Mouse (Mus musculus) embryonic facial prominence, embryonic 12.5 days (tissue): ENCODE measurements at regions not wholly inside any gene's neighbourhood (a gene's known extent, or its start where the extent isn't known, plus 50 kb on each side); places are given as distances from the start of the nearest gene placed in this dataset.
"Not testable (repeated sequence)": the region's sequence is repeated elsewhere in the genome, so short reads cannot be mapped to it uniquely, and the experiment has no call there.

ENCODE experiments used
- ATAC-seq: fragments of 200-750 bp; cut with Nextera tagmentation; 2 replicates; pipeline ENCODE4 v1.8.0; 2017; ENCODE audit not compliant: insufficient number of reproducible peaks, insufficient read depth, low FRiP score, low TSS enrichment
- H3K27ac ChIP-seq: fragments of 300-500 bp; sonication (generic); 2 replicates; pipeline ENCODE4 v1.5.1; 2016; ENCODE audit warnings: mild to moderate bottlenecking
- H3K27me3 ChIP-seq: fragments of 300-500 bp; sonication (generic); 2 replicates; pipeline ENCODE4 v1.6.1; 2016; ENCODE audit warnings: mild to moderate bottlenecking, moderate library complexity
- H3K36me3 ChIP-seq: fragments of 300-500 bp; sonication (generic); 2 replicates; pipeline ENCODE4 v1.6.1; 2016; ENCODE audit warnings: mild to moderate bottlenecking
- H3K4me1 ChIP-seq: fragments of 300-500 bp; sonication (generic); 2 replicates; pipeline ENCODE4 v1.6.1; 2016
- H3K4me2 ChIP-seq: fragments of 300-500 bp; sonication (generic); replicated peaks from 2 replicates; pipeline ENCODE4 v1.6.1; 2016; ENCODE audit warnings: mild to moderate bottlenecking, moderate library complexity
- H3K4me3 ChIP-seq: fragments of 300-500 bp; sonication (generic); 2 replicates; pipeline ENCODE4 v1.5.1; 2016; ENCODE audit warnings: mild to moderate bottlenecking
- H3K9ac ChIP-seq: fragments of 300-500 bp; sonication (generic); 2 replicates; pipeline ENCODE4 v1.6.1; 2016; ENCODE audit warnings: mild to moderate bottlenecking, moderate library complexity
- H3K9me3 ChIP-seq: fragments of 300-500 bp; sonication (generic); 2 replicates; pipeline ENCODE4 v1.6.1; 2016; ENCODE audit warnings: mild to moderate bottlenecking, moderate library complexity
- WGBS: fragments of 180-500 bp; shearing (Covaris S2); methylation state at CpG from one replicate; pipeline ENCODE4 v1.1.7; 2016; 5-methylcytosine and 5-hydroxymethylcytosine counted together

GRCm38 (mm10) chr2:171985813-171986572, 57.3 kb downstream of the Cbln4 start:
- no peak for ATAC-seq
- 11% methylated on average over 8 of the region's 8 CpGs for WGBS

GRCm38 (mm10) chr2:171969311-171969905, 73.9 kb downstream of the Cbln4 start:
- no peaks in the 10 kb centered on the region for H3K36me3 ChIP-seq
- H3K4me1 ChIP-seq, result no peaks in the 10 kb centered on the region
- H3K9ac ChIP-seq, result no peak overlapping the region
- no peak overlapping the region for H3K27ac ChIP-seq
- no peak overlapping the region for H3K4me2 ChIP-seq
- no peak overlapping the region for H3K4me3 ChIP-seq
- H3K9me3 ChIP-seq, result no peaks in the 10 kb centered on the region
- no peak for ATAC-seq
- no peaks in the 10 kb centered on the region for H3K27me3 ChIP-seq
- 56% methylated on average over 13 of the region's 13 CpGs for WGBS

More at GRCm38 (mm10) chr2:171985813-171986572, 57.3 kb downstream of the Cbln4 start:
- Histone ChIP-seq H3K9me3 (no peaks in the 10 kb centered on the region), H3K27ac (no peak overlapping the region), H3K27me3 (no peaks in the 10 kb centered on the region), H3K4me2 (no peak overlapping the region), H3K4me1 (peaks cover 5% of the 10 kb centered on the region; the same call in 1 of the 2 replicates), H3K4me3 (no peak overlapping the region), H3K9ac (no peak overlapping the region), H3K36me3 (no peaks in the 10 kb centered on the region)

DNA sequence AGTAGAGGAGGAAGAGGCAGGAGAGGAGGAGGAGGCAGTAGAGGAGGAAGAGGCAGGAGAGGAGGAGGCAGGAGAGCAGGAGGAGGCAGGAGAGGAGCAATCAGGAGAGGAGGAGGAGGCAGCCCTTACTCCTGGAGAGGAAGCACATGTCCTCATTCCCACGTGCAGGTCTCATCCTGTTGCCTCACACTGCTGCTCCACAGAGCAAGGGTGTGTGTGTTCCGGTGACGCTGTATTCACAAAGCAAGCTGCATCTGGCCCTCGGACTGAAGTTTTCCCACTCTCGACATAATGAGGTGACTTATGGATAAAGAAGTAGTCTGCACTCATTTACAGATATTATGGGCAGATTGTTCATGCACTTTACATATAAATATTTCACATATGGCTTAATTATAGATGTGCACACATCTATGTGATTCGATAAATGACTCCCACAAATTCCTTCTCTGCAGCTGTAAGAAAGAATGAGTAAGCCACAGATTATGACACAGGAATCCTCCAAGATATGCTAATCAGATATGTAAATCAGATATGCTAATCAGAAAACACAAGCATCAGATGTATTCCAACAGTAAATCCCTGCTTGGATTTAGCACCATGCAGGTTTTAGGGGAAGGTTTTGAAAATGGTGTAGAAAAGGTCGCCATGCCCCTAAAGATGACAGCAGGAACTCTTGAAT, 96.6 kb downstream of the Cbln4 start:
- H3K4me2 ChIP-seq, result no peak overlapping the region
- H3K27ac ChIP-seq, result no peak overlapping the region
- ATAC-seq, result no peak
- no peaks in the 10 kb centered on the region for H3K4me1 ChIP-seq
- H3K4me3 ChIP-seq, result no peak overlapping the region
- no peak overlapping the region for H3K9ac ChIP-seq
- 80% methylated on average over 7 of the region's 7 CpGs for WGBS
- no peaks in the 10 kb centered on the region for H3K36me3 ChIP-seq
- H3K9me3 ChIP-seq, result no peaks in the 10 kb centered on the region
- no peaks in the 10 kb centered on the region for H3K27me3 ChIP-seq

DNA sequence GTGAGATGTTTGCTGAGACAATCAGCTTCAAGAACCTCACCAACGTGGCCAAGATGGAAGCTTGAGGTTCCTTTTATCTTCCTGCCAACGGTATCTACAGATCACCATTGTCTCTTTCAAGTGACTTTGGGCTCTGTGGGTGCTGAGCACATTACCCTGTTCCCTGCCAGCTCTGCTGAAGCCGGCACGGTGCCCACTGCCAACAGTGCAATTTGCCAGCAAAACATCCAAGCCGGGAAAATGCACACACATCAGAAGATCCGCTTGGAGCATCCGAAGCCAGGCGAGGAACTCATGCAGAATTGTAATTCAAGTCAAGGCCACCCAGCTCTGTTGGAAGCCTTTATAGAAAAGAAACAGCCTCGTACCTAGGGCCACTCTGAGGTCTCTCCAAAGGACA, 100.6 kb downstream of the Cbln4 start:
- WGBS, result 84% methylated on average over 9 of the region's 9 CpGs
- no peaks in the 10 kb centered on the region for H3K9me3 ChIP-seq

GRCm38 (mm10) chr2:171935646-171936325, 107.5 kb downstream of the Cbln4 start:
- no peak overlapping the region for H3K4me2 ChIP-seq
- 83% methylated on average over 13 of the region's 13 CpGs for WGBS
- H3K36me3 ChIP-seq, result no peaks in the 10 kb centered on the region
- H3K9ac ChIP-seq, result no peak overlapping the region
- H3K27ac ChIP-seq, result no peak overlapping the region
- H3K4me1 ChIP-seq, result no peaks in the 10 kb centered on the region
- no peak for ATAC-seq
- H3K9me3 ChIP-seq, result no peaks in the 10 kb centered on the region
- no peaks in the 10 kb centered on the region for H3K27me3 ChIP-seq
- H3K4me3 ChIP-seq, result no peak overlapping the region

More for the DNA sequence above, 100.6 kb downstream of the Cbln4 start:
- ATAC-seq, result no peak
- Histone ChIP-seq H3K27me3 (no peaks in the 10 kb centered on the region), H3K4me1 (no peaks in the 10 kb centered on the region), H3K4me2 (no peak overlapping the region), H3K27ac (no peak overlapping the region), H3K36me3 (no peaks in the 10 kb centered on the region), H3K4me3 (no peak overlapping the region), H3K9ac (no peak overlapping the region)

- H3K27ac ChIP-seq, result no peak overlapping the region
- H3K27me3 ChIP-seq, result no peaks in the 10 kb centered on the region
- ATAC-seq, result no peak
- H3K9me3 ChIP-seq, result no peaks in the 10 kb centered on the region
- no peak overlapping the region for H3K9ac ChIP-seq
- no peaks in the 10 kb centered on the region for H3K4me1 ChIP-seq
- H3K4me3 ChIP-seq, result no peak overlapping the region
- no peak overlapping the region for H3K4me2 ChIP-seq
- no peaks in the 10 kb centered on the region for H3K36me3 ChIP-seq
- 87% methylated on average over 5 of the region's 5 CpGs for WGBS
Observed at GRCm38 (mm10) chr2:171920960-171921359, 122.3 kb downstream of the Cbln4 start.

- no peak for ATAC-seq
- whole genome bisulfite sequencing, result 77% methylated on average over 3 of the region's 3 CpGs
Observed at GRCm38 (mm10) chr2:171887306-171887705, 156.0 kb downstream of the Cbln4 start.

DNA sequence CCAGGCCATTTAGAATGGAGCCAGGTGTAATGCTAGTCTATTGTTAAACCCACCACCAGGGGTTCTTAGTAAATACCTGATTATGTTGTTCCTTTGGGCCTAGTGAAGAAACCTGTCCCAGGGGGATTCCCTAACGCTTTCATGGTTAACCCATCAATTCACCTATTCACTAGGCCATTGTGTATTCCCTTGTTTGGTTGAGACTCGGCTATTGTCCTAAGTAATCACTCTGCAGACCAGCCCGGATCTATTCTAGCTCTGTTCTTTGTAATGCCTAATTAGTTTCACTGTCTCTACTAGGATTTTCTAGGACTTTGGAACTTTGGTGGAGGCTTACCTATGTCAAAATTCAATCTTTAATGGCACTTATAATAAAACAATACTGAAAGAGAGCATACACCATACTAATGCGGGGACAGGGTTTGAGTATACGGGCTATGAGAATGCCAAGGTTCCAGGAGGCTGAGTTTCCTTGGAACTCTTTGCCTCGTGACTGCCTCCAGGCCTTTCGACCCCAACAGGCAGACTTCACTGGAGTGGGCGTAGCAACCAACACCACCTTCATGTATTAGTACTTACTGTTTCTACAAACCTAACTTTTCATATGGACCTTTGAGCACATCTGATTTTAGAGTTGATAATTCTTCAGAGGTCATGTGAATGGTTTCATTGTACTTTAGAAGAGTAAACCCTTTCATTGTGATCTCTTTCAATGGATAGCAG, 163.9 kb downstream of the Cbln4 start:
- H3K4me3 ChIP-seq, ATAC-seq, H3K9me3 ChIP-seq, H3K9ac ChIP-seq, H3K4me1 ChIP-seq, H3K36me3 ChIP-seq, H3K27ac ChIP-seq, H3K4me2 ChIP-seq, H3K27me3 ChIP-seq: not testable (repeated sequence)
- 73% methylated on average over 8 of the region's 8 CpGs for WGBS

More at GRCm38 (mm10) chr2:171887306-171887705, 156.0 kb downstream of the Cbln4 start:
- Histone ChIP-seq H3K4me3 (no peak overlapping the region), H3K9me3 (no peaks in the 10 kb centered on the region), H3K4me2 (no peak overlapping the region), H3K27me3 (no peaks in the 10 kb centered on the region), H3K4me1 (no peaks in the 10 kb centered on the region), H3K27ac (no peak overlapping the region), H3K36me3 (no peaks in the 10 kb centered on the region), H3K9ac (no peak overlapping the region)

GRCm38 (mm10) chr2:171867550-171867949, 175.7 kb downstream of the Cbln4 start:
- no peaks in the 10 kb centered on the region for H3K4me1 ChIP-seq
- H3K9me3 ChIP-seq, result no peaks in the 10 kb centered on the region
- H3K27me3 ChIP-seq, result no peaks in the 10 kb centered on the region
- WGBS, result 80% methylated on average over 3 of the region's 3 CpGs
- ATAC-seq, result no peak
- H3K9ac ChIP-seq, result no peak overlapping the region
- no peaks in the 10 kb centered on the region for H3K36me3 ChIP-seq
- no peak overlapping the region for H3K4me3 ChIP-seq
- H3K27ac ChIP-seq, result no peak overlapping the region
- no peak overlapping the region for H3K4me2 ChIP-seq

DNA sequence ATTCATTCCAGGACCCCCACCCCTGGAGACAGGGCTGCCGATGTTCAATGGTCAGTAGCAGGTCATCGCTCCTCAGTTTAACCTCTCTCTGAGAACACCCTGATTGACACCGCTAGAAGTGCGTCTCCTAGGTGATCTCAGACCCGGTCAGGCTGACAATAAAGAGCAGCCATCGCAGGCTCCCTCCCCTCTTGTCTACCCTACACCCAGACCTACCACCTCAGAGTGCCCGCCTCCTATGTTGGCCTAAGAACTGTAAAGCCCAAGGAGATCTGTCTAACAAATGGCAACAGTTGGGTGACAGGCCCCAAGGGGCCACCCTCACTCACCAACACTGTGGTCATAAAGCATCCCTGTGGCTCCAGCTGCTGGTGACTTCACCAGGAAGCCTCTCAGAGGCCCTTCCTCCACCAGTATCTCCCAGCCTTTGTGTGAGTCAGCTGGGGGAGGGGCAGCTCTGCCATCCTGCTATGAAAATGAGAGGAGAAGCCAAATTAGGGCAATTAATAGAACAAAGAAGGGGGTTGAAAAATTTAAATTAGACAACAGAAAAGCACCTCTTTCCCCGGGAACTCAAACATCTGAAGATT, 178.8 kb downstream of the Cbln4 start:
- 87% methylated on average over 8 of the region's 8 CpGs for WGBS
- no peaks in the 10 kb centered on the region for H3K4me1 ChIP-seq
- no peak for ATAC-seq
- no peaks in the 10 kb centered on the region for H3K9me3 ChIP-seq
- H3K4me2 ChIP-seq, result no peak overlapping the region
- no peaks in the 10 kb centered on the region for H3K27me3 ChIP-seq
- no peak overlapping the region for H3K27ac ChIP-seq
- no peak overlapping the region for H3K9ac ChIP-seq
- H3K36me3 ChIP-seq, result no peaks in the 10 kb centered on the region
- H3K4me3 ChIP-seq, result no peak overlapping the region

DNA sequence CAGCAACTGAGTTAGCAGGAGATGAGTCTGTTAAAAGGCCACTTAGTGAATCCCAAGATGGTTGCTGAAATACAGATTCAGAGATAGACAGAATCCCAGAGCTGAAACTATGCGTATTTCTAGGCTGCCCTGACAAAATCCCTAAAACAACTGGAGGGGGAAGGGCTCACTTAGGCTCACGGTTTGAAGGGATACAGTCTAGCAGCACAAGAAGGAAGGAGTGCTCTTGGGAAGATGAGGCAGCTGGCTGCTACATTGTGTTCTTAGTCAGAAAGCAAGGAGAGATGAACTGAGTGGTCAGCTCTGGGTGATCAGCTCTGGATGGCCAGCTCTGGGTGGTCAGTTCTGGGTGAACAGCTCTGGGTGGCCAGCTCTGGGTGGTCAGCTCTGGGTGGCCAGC, 180.6 kb downstream of the Cbln4 start:
- 89% methylated on average over 2 of the region's 2 CpGs for WGBS
- H3K27me3 ChIP-seq, result no peaks in the 10 kb centered on the region
- no peak overlapping the region for H3K4me2 ChIP-seq
- no peak overlapping the region for H3K4me3 ChIP-seq
- no peaks in the 10 kb centered on the region for H3K36me3 ChIP-seq
- ATAC-seq, result no peak
- no peak overlapping the region for H3K9ac ChIP-seq
- H3K9me3 ChIP-seq, result no peaks in the 10 kb centered on the region
- H3K27ac ChIP-seq, result no peak overlapping the region
- no peaks in the 10 kb centered on the region for H3K4me1 ChIP-seq
